Mouse (Mus musculus) lung, postnatal 0 days (tissue): ENCODE measurements around the gene Rimbp2. TPM values are rescaled to one million over a fixed set of nuclear protein-coding genes. Genes with fewer than 3 reads are reported as not detected.

Source experiments
- ATAC-seq: fragments of 200-750 bp; cut with Nextera tagmentation; 2 replicates; pipeline ENCODE4 v1.8.0; 2017; ENCODE audit warnings: moderate library complexity
- DNase-seq: peaks from one replicate; pipeline ENCODE4 v3.0.0-alpha.2; 2016; ENCODE audit warnings: low spot score
- H3K27ac ChIP-seq: fragments of 300-500 bp; sonication (generic); 2 replicates; pipeline ENCODE4 v1.5.1; 2014; ENCODE audit warnings: antibody characterized with exemption, mild to moderate bottlenecking, low read length, mixed read lengths
- H3K27me3 ChIP-seq: fragments of 300-500 bp; sonication (generic); replicated peaks from 2 replicates; pipeline ENCODE4 v1.6.1; 2014; ENCODE audit warnings: low read length, mixed read lengths; ENCODE audit not compliant: insufficient read depth
- H3K36me3 ChIP-seq: fragments of 300-500 bp; sonication (generic); 2 replicates; pipeline ENCODE4 v1.6.1; 2014; ENCODE audit warnings: low read length, mixed read lengths; ENCODE audit not compliant: insufficient read depth
- H3K4me1 ChIP-seq: fragments of 300-500 bp; sonication (generic); 2 replicates; pipeline ENCODE4 v1.6.1; 2014; ENCODE audit warnings: antibody characterized with exemption, low read depth, low read length, mixed read lengths; ENCODE audit not compliant: insufficient read depth
- H3K4me2 ChIP-seq: fragments of 300-500 bp; sonication (generic); replicated peaks from 2 replicates; pipeline ENCODE4 v1.6.1; 2014; ENCODE audit warnings: low read depth, mild to moderate bottlenecking, low read length, moderate library complexity, mixed read lengths
- H3K4me3 ChIP-seq: fragments of 300-500 bp; sonication (generic); 2 replicates; pipeline ENCODE4 v1.5.1; 2014; ENCODE audit warnings: low read depth, low read length
- H3K9ac ChIP-seq: fragments of 300-500 bp; sonication (generic); replicated peaks from 2 replicates; pipeline ENCODE4 v1.6.1; 2014; ENCODE audit warnings: low read depth, mild to moderate bottlenecking
- H3K9me3 ChIP-seq: fragments of 300-500 bp; sonication (generic); 2 replicates; pipeline ENCODE4 v1.6.1; 2016; ENCODE audit warnings: low read length, mixed read lengths
- CTCF ChIP-seq: IDR thresholded peaks from 2 replicates; pipeline ENCODE4 v1.5.1; 2016; ENCODE audit warnings: antibody characterized with exemption, mild to moderate bottlenecking
- EP300 ChIP-seq: IDR thresholded peaks from 2 replicates; pipeline ENCODE4 v1.6.1; 2016; ENCODE audit warnings: antibody characterized with exemption, mild to moderate bottlenecking, control low read depth
- WGBS: fragments of 180-500 bp; shearing (Covaris S2); extraction: QIAGEN DNeasy Blood & Tissue Kit; methylation state at CpG from one replicate; pipeline ENCODE4 v1.1.7; 2014; 5-methylcytosine and 5-hydroxymethylcytosine counted together
- polyA plus RNA-seq: library from polyadenylated mRNA; unstranded; fragments of >200 nt; fragmentation: Nextera tagmentation; extraction: Ambion mirVana; gene quantifications from 2 replicates; pipeline ENCODE4 v1.2.1, GENCODE M21; 2015

Rimbp2 gene
- polyA plus RNA-seq, 1 experiment from 2014 or later = not detected

- no peak for DNase-seq
Measured at GRCm38 (mm10) chr5:128866811-128867210, 86.5 kb downstream of the Rimbp2 start.

GRCm38 (mm10) chr5:128866291-128866690, 87.0 kb downstream of the Rimbp2 start:
- WGBS = 69% methylated on average over 5 of the region's 5 CpGs
- Histone ChIP-seq H3K36me3 (no peaks in the 10 kb centered on the region), H3K27ac (no peak overlapping the region), H3K4me3 (no peak overlapping the region), H3K9me3 (no peaks in the 10 kb centered on the region), H3K9ac (no peak overlapping the region), H3K4me2 (no peak overlapping the region), H3K27me3 (no peaks in the 10 kb centered on the region), H3K4me1 (no peaks in the 10 kb centered on the region)
- ATAC-seq = no peak
- TF ChIP-seq CTCF = no peak
- TF ChIP-seq EP300 = no peak
- DNase-seq = no peak

More at GRCm38 (mm10) chr5:128866811-128867210, 86.5 kb downstream of the Rimbp2 start:
- H3K36me3 ChIP-seq = no peaks in the 10 kb centered on the region
- no peak overlapping the region for H3K4me2 ChIP-seq
- no peak for TF ChIP-seq EP300
- TF ChIP-seq CTCF = no peak
- H3K9ac ChIP-seq = no peak overlapping the region
- H3K27ac ChIP-seq = no peak overlapping the region
- no peaks in the 10 kb centered on the region for H3K9me3 ChIP-seq
- no peaks in the 10 kb centered on the region for H3K27me3 ChIP-seq
- 63% methylated on average over 5 of the region's 5 CpGs for WGBS
- H3K4me1 ChIP-seq = no peaks in the 10 kb centered on the region
- no peak overlapping the region for H3K4me3 ChIP-seq
- ATAC-seq = no peak

- TF ChIP-seq EP300 = no peak
- TF ChIP-seq CTCF = no peak
- Histone ChIP-seq H3K9ac (no peak overlapping the region), H3K4me3 (no peak overlapping the region), H3K4me1 (no peaks in the 10 kb centered on the region), H3K9me3 (no peaks in the 10 kb centered on the region), H3K27me3 (no peaks in the 10 kb centered on the region), H3K27ac (no peak overlapping the region), H3K4me2 (no peak overlapping the region), H3K36me3 (no peaks in the 10 kb centered on the region)
- 39% methylated on average over 6 of the region's 6 CpGs for WGBS
- DNase-seq (no peak), ATAC-seq (no peak)
Measured at GRCm38 (mm10) chr5:128863497-128863896, 89.8 kb downstream of the Rimbp2 start.

GRCm38 (mm10) chr5:128860907-128861306, 92.4 kb downstream of the Rimbp2 start:
- Histone ChIP-seq H3K9ac (no peak overlapping the region), H3K4me2 (no peak overlapping the region), H3K9me3 (no peaks in the 10 kb centered on the region), H3K4me3 (no peak overlapping the region), H3K27ac (no peak overlapping the region), H3K27me3 (no peaks in the 10 kb centered on the region), H3K36me3 (no peaks in the 10 kb centered on the region), H3K4me1 (no peaks in the 10 kb centered on the region)
- no peak for TF ChIP-seq EP300
- no peak for TF ChIP-seq CTCF
- DNase-seq (no peak), ATAC-seq (no peak)
- WGBS = 90% methylated on average over 3 of the region's 3 CpGs

GRCm38 (mm10) chr5:128852791-128853190, 100.5 kb downstream of the Rimbp2 start:
- Histone ChIP-seq H3K4me2 (no peak overlapping the region), H3K9ac (no peak overlapping the region), H3K36me3 (no peaks in the 10 kb centered on the region), H3K27ac (no peak overlapping the region), H3K4me1 (no peaks in the 10 kb centered on the region), H3K4me3 (no peak overlapping the region), H3K27me3 (no peaks in the 10 kb centered on the region), H3K9me3 (no peaks in the 10 kb centered on the region)
- no peak for ATAC-seq
- no peak for TF ChIP-seq CTCF
- no peak for TF ChIP-seq EP300
- no peak for DNase-seq
- WGBS = 50% methylated on average over 6 of the region's 6 CpGs

GRCm38 (mm10) chr5:128847806-128848205, 105.5 kb downstream of the Rimbp2 start:
- Histone ChIP-seq H3K4me2 (no peak overlapping the region), H3K9me3 (no peaks in the 10 kb centered on the region), H3K9ac (no peak overlapping the region), H3K27me3 (no peaks in the 10 kb centered on the region), H3K4me1 (no peaks in the 10 kb centered on the region), H3K4me3 (no peak overlapping the region), H3K27ac (no peak overlapping the region), H3K36me3 (no peaks in the 10 kb centered on the region)
- DNase-seq (no peak), ATAC-seq (no peak)
- WGBS = 77% methylated on average over 8 of the region's 8 CpGs
- TF ChIP-seq CTCF (no peak), EP300 (no peak)

- H3K4me2 ChIP-seq = no peak overlapping the region
- 85% methylated on average over 12 of the region's 12 CpGs for WGBS
- no peaks in the 10 kb centered on the region for H3K27me3 ChIP-seq
- no peaks in the 10 kb centered on the region for H3K9me3 ChIP-seq
- no peak overlapping the region for H3K9ac ChIP-seq
- no peaks in the 10 kb centered on the region for H3K36me3 ChIP-seq
- H3K27ac ChIP-seq = no peak overlapping the region
- no peak overlapping the region for H3K4me3 ChIP-seq
- TF ChIP-seq CTCF (no peak), EP300 (no peak)
- ATAC-seq (no peak), DNase-seq (no peak)
- H3K4me1 ChIP-seq = no peaks in the 10 kb centered on the region
Measured at GRCm38 (mm10) chr5:128846433-128847040, 106.7 kb downstream of the Rimbp2 start.
